Mouse (Mus musculus): Measurements from ENCODE around the gene Mt1. TPM values are rescaled to one million over a fixed set of nuclear protein-coding genes. Genes with fewer than 3 reads are reported as not detected.
"Not testable (repeated sequence)": the region's sequence is repeated elsewhere in the genome, so short reads cannot be mapped to it uniquely, and the experiment has no call there.

The Mt1 gene
- polyA plus RNA-seq (2014; fragmentation: Nextera tagmentation; extraction: Ambion mirVana) = 81.4 and 82.2 TPM in 2 replicates

DNA sequence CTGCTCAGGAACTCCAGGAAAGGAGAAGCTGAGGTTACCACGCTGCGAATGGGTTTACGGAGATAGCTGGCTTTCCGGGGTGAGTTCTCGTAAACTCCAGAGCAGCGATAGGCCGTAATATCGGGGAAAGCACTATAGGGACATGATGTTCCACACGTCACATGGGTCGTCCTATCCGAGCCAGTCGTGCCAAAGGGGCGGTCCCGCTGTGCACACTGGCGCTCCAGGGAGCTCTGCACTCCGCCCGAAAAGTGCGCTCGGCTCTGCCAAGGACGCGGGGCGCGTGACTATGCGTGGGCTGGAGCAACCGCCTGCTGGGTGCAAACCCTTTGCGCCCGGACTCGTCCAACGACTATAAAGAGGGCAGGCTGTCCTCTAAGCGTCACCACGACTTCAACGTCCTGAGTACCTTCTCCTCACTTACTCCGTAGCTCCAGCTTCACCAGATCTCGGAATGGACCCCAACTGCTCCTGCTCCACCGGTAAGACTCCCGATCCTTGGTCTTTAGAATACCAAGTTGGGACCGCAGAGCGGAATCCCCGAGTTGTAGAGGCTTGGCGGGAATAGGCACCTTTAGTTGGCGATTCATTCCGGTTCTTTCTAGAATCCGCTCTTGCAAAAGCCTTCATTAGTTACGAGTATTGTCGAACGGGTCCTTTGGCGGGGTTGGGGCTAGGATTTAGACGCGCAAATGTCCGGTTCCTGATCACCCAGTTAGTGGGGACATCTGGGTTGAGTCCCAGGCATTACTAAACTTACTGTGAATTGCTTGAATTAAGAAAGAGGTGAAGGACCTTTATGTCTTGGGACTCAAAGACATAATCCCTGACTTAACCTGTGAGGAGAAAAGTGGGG is at the start of gene Mt1:
Gene Mt1, plus strand, starts transcription at position 226 of the 856 bp plus-strand sequence.
- H3K9ac ChIP-seq (ENCODE audit: low read length) = peak within 1 kb of the TSS; percentile 17; the same call in 1 of the 2 replicates
- peak within 1 kb of the TSS; percentile 59 for H3K4me2 ChIP-seq (ENCODE audit: low read depth, severe bottlenecking)
- under 1% methylated on average over 50 of the region's 50 CpGs for WGBS
- peak; percentile 72 for DNase-seq (ENCODE audit: low spot score)
- peak; percentile 27; the same call in 1 of the 2 replicates for ATAC-seq (ENCODE audit: insufficient number of reproducible peaks, low FRiP score, low TSS enrichment, low read depth)
- peak within 1 kb of the TSS; percentile 25 for H3K4me3 ChIP-seq (ENCODE audit: low read depth, low read length)
- H3K27ac ChIP-seq (replicated peaks; ENCODE audit: low read depth, low read length) = no peak within 1 kb of the TSS
- no peaks in the 10 kb centered on the region for H3K9me3 ChIP-seq (ENCODE audit: control insufficient read depth, low read length)
- peaks cover 72% of the 10 kb centered on the region for H3K27me3 ChIP-seq (ENCODE audit: control insufficient read depth, insufficient read depth, low read length)
- H3K4me1 ChIP-seq (ENCODE audit: control insufficient read depth, insufficient read depth, low read length) = peaks cover 11% of the 10 kb centered on the region; the same call in 1 of the 2 replicates
- no peaks in the 10 kb centered on the region for H3K36me3 ChIP-seq (ENCODE audit: control insufficient read depth, insufficient read depth, low read length)

DNA sequence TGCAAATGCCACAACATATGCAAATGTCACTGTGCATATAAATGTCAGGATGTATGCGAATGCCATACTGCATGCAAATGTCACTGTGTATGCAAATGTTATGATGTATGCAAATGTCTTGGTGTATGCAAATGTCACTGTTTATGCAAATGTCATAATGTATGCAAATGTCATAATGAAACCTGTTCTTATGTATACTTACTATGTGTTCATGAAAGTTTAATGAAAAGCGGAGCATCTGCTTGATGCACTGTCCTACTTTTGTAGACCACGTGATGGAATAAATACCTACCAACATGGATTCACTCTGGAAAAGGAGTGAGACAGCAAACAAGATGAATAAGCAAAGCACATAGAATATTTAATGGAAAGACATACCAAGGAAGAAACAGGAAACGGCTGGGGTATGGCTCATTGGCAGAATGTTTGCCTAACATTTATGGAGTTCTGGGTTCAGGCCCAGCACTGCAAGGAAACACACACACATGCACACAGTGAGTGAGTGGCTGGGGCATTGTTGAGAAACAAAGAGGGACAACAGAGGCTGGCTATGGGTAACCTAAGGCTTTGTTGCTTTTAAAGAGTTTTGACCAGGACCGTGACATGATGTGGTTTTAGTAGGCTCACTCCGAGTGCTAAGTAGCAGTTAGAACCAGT is 49.6 kb upstream of the Mt1 start:
- no peak for ATAC-seq (ENCODE audit: insufficient number of reproducible peaks, low FRiP score, low TSS enrichment, low read depth)
- Histone ChIP-seq H3K9ac (ENCODE audit: low read length) (no peak overlapping the region), H3K4me1 (ENCODE audit: control insufficient read depth, insufficient read depth, low read length) (no peaks in the 10 kb centered on the region), H3K27me3 (ENCODE audit: control insufficient read depth, insufficient read depth, low read length) (no peaks in the 10 kb centered on the region), H3K4me2 (ENCODE audit: low read depth, severe bottlenecking) (no peak overlapping the region), H3K4me3 (ENCODE audit: low read depth, low read length) (no peak overlapping the region), H3K27ac (replicated peaks; ENCODE audit: low read depth, low read length) (no peak overlapping the region), H3K9me3 (ENCODE audit: control insufficient read depth, low read length) (no peaks in the 10 kb centered on the region), H3K36me3 (ENCODE audit: control insufficient read depth, insufficient read depth, low read length) (no peaks in the 10 kb centered on the region)
- DNase-seq (ENCODE audit: low spot score) = no peak
- 87% methylated on average over 6 of the region's 6 CpGs for WGBS

DNA sequence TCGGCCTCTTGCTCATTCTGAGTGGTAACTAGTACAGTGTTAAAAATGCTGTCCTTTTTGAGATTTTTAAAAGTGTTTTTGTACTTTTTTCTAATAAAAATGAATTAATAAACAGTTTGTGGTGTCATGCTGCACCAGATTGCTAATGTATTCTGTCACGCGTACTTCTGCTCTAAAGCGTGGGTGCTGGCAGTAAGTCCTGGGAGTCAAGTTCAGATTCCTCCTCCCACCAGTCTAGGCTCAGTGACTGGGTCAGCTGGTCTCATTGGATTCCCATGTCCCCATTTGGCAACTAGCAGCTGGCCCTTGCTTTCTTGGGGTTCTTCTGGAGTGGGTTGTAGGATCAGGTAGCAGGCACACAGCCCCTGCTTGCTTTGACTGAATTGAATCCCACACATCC is 48.8 kb upstream of the Mt1 start:
- Histone ChIP-seq H3K4me3 (ENCODE audit: low read depth, low read length) (no peak overlapping the region), H3K9me3 (ENCODE audit: control insufficient read depth, low read length) (no peaks in the 10 kb centered on the region), H3K27me3 (ENCODE audit: control insufficient read depth, insufficient read depth, low read length) (no peaks in the 10 kb centered on the region), H3K27ac (replicated peaks; ENCODE audit: low read depth, low read length) (no peak overlapping the region), H3K4me2 (ENCODE audit: low read depth, severe bottlenecking) (no peak overlapping the region), H3K9ac (ENCODE audit: low read length) (no peak overlapping the region), H3K36me3 (ENCODE audit: control insufficient read depth, insufficient read depth, low read length) (no peaks in the 10 kb centered on the region), H3K4me1 (ENCODE audit: control insufficient read depth, insufficient read depth, low read length) (no peaks in the 10 kb centered on the region)
- no peak for ATAC-seq (ENCODE audit: insufficient number of reproducible peaks, low FRiP score, low TSS enrichment, low read depth)
- no peak for DNase-seq (ENCODE audit: low spot score)
- WGBS = 88% methylated on average over 4 of the region's 4 CpGs

DNA sequence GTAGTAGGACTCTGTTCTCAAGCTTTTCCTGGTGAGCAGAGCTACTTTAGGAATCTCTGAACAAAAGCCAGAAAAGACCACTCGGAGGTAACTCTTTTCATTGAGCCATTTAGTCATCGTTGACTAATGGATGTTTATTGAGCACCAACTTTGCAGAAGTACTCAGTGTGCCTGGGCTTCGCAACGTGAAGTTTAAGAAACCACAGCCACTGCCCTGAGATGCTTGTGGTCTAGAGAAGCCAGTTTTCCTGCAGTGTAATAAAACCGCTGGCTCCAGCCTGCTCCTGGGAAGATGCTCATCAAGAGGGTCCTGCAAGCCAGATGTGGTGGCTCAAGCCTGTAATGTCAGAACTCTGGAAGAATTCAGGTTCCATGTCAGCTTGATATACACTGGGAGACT is 46.8 kb upstream of the Mt1 start:
- Histone ChIP-seq H3K4me3 (ENCODE audit: low read depth, low read length) (no peak overlapping the region), H3K27me3 (ENCODE audit: control insufficient read depth, insufficient read depth, low read length) (no peaks in the 10 kb centered on the region), H3K36me3 (ENCODE audit: control insufficient read depth, insufficient read depth, low read length) (no peaks in the 10 kb centered on the region), H3K27ac (replicated peaks; ENCODE audit: low read depth, low read length) (no peak overlapping the region), H3K9me3 (ENCODE audit: control insufficient read depth, low read length) (no peaks in the 10 kb centered on the region), H3K9ac (ENCODE audit: low read length) (no peak overlapping the region), H3K4me2 (ENCODE audit: low read depth, severe bottlenecking) (no peak overlapping the region), H3K4me1 (ENCODE audit: control insufficient read depth, insufficient read depth, low read length) (no peaks in the 10 kb centered on the region)
- 70% methylated on average over 5 of the region's 5 CpGs for WGBS
- no peak for ATAC-seq (ENCODE audit: insufficient number of reproducible peaks, low FRiP score, low TSS enrichment, low read depth)
- DNase-seq (ENCODE audit: low spot score) = no peak

DNA sequence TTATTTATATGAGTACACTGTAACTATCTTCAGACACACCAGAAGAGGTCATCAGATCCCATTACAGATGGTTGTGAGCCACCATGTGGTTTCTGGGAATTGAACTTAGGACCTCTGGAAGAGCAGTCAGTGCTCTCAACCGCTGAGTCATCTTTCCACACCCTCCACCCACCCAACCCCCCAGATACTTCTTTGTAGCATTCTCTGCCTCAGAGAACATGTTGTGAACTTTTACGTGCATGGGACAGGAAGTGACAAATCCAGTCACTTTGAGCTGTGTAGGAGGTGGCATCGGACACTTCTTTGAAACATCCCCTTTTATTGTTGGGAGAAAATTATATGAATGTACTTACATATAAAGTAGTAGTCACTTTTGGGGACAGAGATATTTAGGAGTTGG is 44.3 kb upstream of the Mt1 start:
- not testable (repeated sequence) for H3K9ac ChIP-seq (ENCODE audit: low read length); H3K9me3 ChIP-seq (ENCODE audit: control insufficient read depth, low read length); H3K27me3 ChIP-seq (ENCODE audit: control insufficient read depth, insufficient read depth, low read length); DNase-seq (ENCODE audit: low spot score); H3K36me3 ChIP-seq (ENCODE audit: control insufficient read depth, insufficient read depth, low read length); H3K4me1 ChIP-seq (ENCODE audit: control insufficient read depth, insufficient read depth, low read length); ATAC-seq (ENCODE audit: insufficient number of reproducible peaks, low FRiP score, low TSS enrichment, low read depth); H3K27ac ChIP-seq (replicated peaks; ENCODE audit: low read depth, low read length); H3K4me2 ChIP-seq (ENCODE audit: low read depth, severe bottlenecking); H3K4me3 ChIP-seq (ENCODE audit: low read depth, low read length)
- WGBS = 58% methylated on average over 3 of the region's 3 CpGs

DNA sequence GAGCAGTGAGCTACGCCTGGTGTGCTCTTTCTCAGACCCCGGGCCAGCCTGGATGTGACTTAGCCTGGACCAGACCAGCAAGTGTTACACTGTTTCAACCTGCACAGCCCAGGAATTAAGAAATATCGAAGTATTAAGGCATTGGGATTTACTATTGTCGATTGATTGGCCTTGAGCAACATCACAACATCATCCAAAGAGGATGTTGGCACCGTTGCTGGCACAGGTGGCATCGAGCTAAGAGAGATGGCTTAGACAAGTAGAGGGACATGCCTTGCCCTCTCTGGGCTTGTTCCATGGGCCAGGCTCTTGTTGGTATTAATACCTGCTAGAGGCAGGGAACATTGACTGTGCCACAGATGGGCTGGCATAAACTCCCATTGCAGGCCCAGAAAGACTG is 43.3 kb upstream of the Mt1 start:
- Histone ChIP-seq H3K4me3 (ENCODE audit: low read depth, low read length) (no peak overlapping the region), H3K4me1 (ENCODE audit: control insufficient read depth, insufficient read depth, low read length) (no peaks in the 10 kb centered on the region), H3K9ac (ENCODE audit: low read length) (no peak overlapping the region), H3K36me3 (ENCODE audit: control insufficient read depth, insufficient read depth, low read length) (no peaks in the 10 kb centered on the region), H3K27ac (replicated peaks; ENCODE audit: low read depth, low read length) (no peak overlapping the region), H3K9me3 (ENCODE audit: control insufficient read depth, low read length) (no peaks in the 10 kb centered on the region), H3K27me3 (ENCODE audit: control insufficient read depth, insufficient read depth, low read length) (no peaks in the 10 kb centered on the region), H3K4me2 (ENCODE audit: low read depth, severe bottlenecking) (no peak overlapping the region)
- ATAC-seq (ENCODE audit: insufficient number of reproducible peaks, low FRiP score, low TSS enrichment, low read depth) (no peak), DNase-seq (ENCODE audit: low spot score) (no peak)
- WGBS = 89% methylated on average over 6 of the region's 6 CpGs

DNA sequence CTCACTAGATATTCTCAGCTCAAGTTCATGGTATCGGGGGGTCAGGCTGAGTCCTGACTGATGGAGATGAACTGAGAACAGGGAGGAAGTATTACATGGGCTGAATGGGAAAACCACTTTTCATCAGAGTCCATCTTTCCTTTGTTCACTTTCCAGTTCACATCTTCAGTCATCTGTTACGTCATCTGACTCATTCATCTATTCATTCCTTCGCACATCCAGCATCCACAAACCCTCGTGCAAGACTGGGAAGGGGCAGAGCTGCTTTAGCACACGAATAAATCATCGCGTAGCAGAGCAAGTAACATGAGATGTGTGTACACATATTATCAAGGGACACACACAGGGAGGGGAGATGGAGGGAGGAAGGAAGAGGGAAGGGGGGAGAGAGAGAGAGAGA is 42.7 kb upstream of the Mt1 start:
- Histone ChIP-seq H3K36me3 (ENCODE audit: control insufficient read depth, insufficient read depth, low read length) (no peaks in the 10 kb centered on the region), H3K9me3 (ENCODE audit: control insufficient read depth, low read length) (no peaks in the 10 kb centered on the region), H3K27me3 (ENCODE audit: control insufficient read depth, insufficient read depth, low read length) (no peaks in the 10 kb centered on the region), H3K4me2 (ENCODE audit: low read depth, severe bottlenecking) (no peak overlapping the region), H3K4me1 (ENCODE audit: control insufficient read depth, insufficient read depth, low read length) (no peaks in the 10 kb centered on the region), H3K4me3 (ENCODE audit: low read depth, low read length) (no peak overlapping the region), H3K27ac (replicated peaks; ENCODE audit: low read depth, low read length) (no peak overlapping the region), H3K9ac (ENCODE audit: low read length) (no peak overlapping the region)
- ATAC-seq (ENCODE audit: insufficient number of reproducible peaks, low FRiP score, low TSS enrichment, low read depth) = no peak
- WGBS = 84% methylated on average over 7 of the region's 7 CpGs
- DNase-seq (ENCODE audit: low spot score) = no peak

DNA sequence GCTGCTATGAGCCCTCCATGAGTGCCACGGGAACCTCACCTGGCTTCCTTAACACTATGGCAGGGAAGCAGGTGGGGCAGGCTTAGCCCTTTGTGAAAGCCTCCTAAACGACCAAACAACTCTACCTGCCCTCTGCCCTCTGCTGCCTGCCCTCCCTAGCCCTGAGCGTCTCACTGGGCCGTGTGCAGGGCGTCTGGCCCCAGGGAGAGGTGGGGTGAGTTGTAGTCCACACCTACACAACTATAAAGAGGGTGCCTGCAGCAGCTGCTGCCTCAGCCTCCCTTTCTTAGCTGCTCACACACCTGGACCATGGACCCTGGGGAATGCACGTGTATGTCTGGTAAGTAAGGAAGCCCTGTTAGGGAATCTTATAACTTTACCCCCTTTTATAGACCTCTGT is 41.9 kb upstream of the Mt1 start, which contains the start of gene Mt4:
Gene Mt4, plus strand, starts transcription at position 265 of the 400 bp plus-strand sequence.
- H3K27ac ChIP-seq (replicated peaks; ENCODE audit: low read depth, low read length) = no peak within 1 kb of the TSS
- no peak for ATAC-seq (ENCODE audit: insufficient number of reproducible peaks, low FRiP score, low TSS enrichment, low read depth)

More for the DNA sequence above, 41.9 kb upstream of the Mt1 start, which contains the start of gene Mt4:
- Histone ChIP-seq H3K36me3 (ENCODE audit: control insufficient read depth, insufficient read depth, low read length) (no peaks in the 10 kb centered on the region), H3K9me3 (ENCODE audit: control insufficient read depth, low read length) (no peaks in the 10 kb centered on the region), H3K4me2 (ENCODE audit: low read depth, severe bottlenecking) (no peak within 1 kb of the TSS), H3K4me3 (ENCODE audit: low read depth, low read length) (no peak within 1 kb of the TSS), H3K27me3 (ENCODE audit: control insufficient read depth, insufficient read depth, low read length) (no peaks in the 10 kb centered on the region), H3K9ac (ENCODE audit: low read length) (no peak within 1 kb of the TSS), H3K4me1 (ENCODE audit: control insufficient read depth, insufficient read depth, low read length) (no peaks in the 10 kb centered on the region)
- no peak for DNase-seq (ENCODE audit: low spot score)
- WGBS = 48% methylated on average over 6 of the region's 6 CpGs
